Mouse (Mus musculus) thymus, postnatal 4 days (tissue): ENCODE results near the gene Exoc6b.

Experiments used
- DNase-seq: peaks from one replicate; pipeline ENCODE4 v3.0.0; 2021

Exoc6b gene

DNA sequence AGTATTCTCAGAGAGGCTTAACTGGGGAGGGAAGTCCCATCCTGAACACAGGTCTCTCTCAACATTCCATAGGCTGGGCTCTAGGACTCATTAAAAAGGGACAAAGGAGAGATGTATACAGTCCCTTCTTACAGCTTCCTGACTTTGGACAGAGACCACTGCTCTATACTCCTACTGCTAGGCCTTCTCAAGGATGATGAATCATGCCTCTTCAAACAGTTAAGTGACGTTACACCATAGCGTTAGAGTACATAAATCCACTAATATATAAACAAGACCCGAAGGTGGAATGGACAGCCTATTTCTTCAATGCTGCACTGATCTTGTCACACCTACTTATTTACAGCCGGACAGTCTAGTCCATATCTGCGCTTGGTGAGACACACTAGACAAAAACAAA lies 369.7 kb downstream of the Exoc6b start:
- no peak for DNase-seq

DNA sequence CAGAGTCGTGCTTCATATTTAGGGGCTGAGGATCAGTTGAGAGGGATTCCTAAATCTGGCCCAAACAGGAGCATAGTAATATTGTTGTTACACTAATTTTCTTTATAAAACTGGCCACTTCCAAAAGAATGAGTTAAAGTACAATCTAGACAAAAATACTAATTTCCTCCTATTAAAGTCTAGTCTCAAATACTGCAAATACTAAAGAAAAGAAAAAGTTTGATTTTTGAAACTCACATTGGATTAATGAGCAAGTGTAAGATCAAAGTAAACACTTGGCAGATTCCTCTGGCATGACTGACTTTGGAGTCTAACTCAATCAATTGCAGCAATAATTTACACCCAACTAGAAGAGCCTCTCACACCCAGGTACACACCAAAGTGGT lies 371.0 kb downstream of the Exoc6b start:
- no peak for DNase-seq

DNA sequence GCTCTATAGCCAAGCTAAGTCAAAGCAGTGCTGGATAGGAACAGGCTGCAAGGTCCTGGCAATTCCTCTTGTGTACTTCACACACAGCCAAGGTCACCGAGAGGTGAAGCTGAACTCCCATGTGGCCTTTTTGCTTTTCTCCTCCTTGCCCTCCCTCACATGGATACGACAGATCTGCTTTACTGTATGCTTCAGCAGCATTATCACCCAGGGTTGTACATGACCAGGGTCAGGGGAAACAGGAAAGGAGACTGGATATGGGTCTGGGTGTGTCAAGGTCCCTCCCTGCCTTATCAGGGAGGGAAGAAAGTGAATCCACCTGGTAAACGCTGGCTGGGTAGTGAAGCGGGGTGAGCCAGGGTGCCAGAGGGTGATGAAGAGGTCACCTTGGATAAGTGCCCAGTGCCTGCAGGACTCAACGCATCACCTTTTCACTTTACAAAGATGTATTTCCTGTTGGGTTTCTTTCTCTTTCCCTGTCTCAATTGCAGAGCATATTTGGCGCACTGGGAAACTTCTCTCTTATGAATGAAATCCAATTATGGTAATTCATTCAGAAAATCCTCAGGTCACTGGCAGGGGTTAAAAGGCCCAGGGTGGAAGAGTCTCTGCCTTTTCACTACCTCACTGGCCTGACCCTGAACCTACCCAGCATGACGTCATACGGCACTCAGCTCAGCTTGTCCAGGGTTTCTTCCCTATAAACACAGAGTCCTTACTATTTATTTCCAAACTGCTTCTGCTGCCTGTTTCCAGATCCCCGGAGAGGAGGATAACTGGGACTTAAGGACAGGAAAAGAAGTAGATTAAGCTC lies 371.6 kb downstream of the Exoc6b start:
- no peak for DNase-seq

DNA sequence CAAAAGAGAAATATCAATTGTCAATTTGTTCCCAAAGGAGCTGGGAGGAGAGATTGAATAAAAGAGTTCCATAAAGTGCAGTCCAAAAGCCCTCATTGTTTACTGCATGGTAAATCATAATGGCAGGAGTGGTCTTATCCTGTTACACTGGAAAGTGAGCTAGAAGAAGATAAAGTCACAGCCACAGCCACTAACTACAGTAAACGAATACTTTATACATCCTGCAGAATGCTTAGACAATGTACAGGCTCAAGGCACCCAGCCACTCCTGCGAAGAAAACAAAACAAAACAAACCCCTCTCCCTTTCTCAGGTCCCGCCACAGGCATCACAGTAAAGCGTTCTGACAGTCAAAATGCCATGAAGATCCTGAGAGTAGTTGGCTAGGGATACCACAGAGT lies 375.5 kb downstream of the Exoc6b start:
- no peak for DNase-seq

DNA sequence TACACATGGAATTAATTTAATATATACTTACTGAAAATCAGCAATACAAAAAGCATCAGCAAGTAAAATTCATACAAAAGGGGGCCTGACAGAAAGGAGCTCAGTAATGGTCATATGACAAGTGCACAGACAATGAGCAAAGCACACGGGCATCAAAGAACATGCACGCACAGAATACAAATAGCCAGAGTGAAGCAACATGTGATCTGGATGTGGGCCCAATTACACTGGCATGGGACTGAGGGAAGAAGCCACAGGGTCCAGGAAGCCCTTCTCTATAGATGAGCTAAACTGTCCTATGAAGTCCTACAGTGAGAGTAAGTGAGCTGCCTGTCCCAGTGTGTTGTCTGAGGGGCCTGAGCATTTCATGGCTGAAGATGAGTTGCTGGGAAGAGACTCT lies 376.1 kb downstream of the Exoc6b start:
- DNase-seq = no peak

DNA sequence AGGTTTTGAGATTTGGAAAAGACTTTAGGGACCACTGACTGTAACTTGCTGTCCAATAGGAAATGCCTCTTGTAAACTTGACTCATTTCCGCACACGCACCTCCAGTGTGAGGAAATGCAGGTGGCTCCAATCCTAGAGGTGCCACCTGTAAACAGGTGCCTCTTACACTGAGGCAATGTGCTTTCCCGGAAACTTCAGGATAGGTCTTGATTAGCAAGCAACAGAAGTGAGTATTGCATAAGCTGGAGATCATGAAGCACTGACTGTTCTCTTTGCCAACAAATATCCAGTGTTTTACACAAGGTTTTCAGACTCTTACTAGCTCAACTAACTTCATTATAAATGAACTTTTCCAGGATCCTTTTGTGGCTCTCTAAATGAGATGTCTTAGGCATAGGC lies 377.4 kb downstream of the Exoc6b start:
- DNase-seq = no peak

DNA sequence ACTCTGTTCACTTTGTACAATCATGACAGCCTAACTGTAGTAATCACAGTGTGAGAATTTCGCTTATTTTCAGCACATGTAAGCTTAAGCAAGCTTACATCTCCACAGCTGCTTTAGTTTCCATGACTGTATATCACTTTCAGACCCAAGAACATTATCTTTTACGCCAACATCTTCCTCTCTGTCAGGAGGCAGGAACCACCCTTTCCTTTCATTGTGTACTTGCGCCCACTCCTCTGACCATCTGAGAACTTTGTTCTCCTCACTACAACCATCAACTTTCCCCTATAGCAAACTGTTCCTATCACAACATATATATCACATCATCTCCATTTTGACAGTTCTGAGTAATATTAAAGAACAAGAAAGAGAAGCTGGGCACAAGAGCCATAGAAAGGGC lies 391.5 kb downstream of the Exoc6b start:
- DNase-seq = no peak

DNA sequence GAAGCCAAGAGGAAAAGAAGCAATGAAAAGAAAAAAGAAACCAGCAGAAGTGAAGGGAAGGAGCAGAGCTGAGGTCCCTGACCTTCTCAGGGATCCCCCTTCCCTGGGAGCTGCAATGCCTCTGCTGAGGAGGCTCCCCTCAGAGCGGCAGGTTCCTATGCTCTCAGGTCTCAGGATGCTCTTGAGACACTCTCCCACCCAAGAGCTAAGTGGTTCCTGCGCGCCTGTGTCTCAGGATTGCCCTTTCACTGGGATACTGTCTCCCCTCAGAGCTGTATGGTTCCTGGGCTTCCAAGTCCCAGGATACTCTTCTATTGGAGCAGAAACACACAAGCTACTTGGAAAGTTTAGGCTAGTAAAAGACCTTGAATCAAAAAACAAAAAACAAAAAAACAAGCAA lies 394.4 kb downstream of the Exoc6b start:
- DNase-seq = no peak

DNA sequence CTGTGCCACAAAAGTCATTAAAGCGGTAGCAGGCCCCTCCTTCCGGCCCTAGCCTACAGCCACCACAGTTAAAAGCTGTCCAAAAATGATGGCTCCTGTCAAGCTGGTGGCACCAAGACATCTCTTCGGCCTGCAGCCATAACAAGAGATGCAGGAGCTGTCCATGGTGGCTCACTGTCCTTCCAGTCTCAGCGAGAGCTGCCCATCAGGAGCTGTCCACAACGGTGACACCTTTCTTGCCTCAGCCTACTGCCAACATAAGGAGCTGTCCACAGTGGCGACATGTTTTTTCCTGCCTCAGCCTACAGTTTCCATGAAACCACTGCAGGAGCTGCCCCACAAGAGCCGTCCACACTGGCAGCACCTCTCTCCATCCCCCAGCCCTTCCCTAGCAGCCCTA lies 395.2 kb downstream of the Exoc6b start:
- no peak for DNase-seq

DNA sequence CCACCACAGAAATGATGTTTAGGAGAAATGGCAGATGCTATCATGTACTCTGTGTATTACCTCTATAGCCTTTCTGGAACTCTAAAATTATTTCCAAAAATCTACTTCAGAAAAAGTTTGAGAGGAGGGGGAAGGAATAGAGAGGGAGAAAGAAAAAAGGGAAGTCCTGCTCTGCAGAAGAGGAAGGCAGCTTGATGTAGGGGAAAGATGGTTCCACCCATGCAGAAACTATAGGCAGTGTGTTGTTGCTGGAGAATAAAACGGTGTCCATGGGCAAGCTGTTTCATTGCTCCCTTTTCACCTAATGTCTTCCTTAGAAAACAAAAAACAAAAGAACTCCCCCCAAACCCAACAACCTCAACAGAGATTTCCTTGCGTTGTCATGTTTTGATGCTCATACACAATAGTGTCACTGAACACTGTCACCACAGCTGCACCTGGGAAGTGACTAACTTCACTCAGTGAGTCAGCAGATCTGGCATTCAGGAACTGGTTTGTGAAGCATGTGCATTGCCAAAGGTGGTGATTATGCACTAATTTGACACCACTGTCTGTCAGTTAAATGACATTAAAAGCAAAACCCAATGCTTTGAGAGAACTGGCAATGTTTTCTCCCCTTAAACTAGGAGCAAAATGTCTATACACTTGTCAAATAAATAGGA lies 407.7 kb downstream of the Exoc6b start:
- no peak for DNase-seq

DNA sequence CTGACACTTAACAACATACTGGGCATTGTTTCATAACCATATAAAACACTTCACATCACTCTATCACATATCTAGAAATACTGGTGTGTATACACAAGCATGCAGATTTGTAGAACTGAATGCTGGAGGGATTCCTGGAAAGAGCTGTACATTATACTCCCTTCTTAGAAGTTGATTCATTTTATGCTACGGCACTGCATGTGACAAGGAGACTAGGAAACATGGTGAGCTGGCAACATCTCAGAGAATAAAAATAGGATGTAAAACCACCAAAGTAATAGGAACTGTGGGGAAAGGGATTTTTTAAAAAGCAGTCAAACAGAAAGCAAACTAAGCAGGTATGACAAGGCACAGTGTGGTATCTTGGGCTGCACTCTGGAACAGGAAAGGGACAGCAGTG lies 408.3 kb downstream of the Exoc6b start:
- no peak for DNase-seq

DNA sequence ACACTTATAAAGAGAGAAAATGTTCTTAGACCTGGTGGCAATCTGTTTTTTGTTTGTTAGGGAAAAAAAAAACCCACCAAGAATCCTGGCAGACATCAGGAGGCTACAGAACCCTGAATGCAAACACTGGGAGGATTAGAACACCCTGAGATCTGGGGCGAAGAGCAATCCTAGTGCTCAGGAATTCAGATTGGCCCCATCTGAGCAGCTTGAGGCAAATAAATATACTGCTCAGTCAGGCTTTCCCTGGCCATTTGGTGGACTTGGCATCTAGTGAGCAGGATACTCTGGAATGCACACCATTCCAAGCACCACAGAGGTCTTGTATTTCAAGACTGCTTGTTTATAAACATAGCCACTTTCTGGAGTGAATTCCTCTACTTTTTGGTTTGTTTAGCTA lies 412.2 kb downstream of the Exoc6b start:
- DNase-seq = no peak

DNA sequence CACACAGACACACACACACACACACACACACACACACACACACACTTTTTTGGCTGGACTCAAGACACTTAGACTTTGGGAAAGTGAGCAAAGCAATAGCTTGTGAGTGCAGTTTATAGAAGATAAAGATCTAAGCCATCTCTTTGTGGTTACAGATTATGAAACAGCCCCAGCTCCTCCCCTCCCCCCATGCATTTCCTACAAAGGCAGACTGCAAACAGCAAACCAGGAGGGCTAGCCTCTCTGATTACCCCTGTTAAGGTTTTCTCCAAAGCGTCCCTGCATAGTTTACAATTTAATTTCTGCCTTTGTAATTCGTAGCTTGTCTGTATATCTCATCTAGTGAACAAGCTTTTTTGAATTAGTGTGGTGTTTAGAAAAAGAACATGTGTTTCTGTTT lies 412.6 kb downstream of the Exoc6b start:
- peak; percentile 58 for DNase-seq

DNA sequence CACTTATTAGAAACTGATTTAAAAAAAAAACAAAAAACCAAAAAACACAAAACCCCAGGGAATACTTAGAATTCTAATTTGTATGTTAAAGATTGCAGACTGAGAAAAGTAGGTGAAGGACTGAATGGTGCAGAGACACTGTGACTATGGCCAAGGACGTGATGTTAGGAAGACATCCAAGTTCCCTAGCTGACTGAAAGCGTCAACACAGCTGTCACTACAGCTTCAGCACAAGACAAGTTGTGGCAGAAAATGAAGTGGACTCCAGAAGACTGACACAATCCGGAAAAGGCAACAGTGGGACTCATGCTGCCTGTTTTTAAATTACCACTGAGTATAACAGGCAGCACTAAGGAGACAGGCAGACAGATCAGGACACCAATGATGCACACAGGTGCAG lies 417.4 kb downstream of the Exoc6b start:
- no peak for DNase-seq

DNA sequence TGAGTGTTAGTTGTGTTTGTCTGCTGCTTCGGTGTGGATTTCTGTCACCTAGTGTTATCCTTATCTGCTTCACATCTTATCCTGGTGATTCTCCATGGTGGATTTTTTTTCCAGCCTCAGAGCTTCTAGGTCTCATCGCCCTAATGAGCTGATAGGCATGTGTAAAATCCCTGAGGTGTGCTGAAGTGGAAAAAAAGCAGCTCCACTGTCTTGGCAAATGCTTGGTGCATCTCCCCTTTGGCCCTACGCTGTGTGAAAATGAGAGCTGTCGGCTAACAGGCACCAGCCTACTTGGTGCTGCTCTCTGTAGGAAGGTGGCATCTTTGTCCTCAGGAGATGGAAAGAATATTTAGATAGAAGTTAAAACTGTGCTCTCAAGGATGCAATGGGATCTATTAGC lies 422.1 kb downstream of the Exoc6b start:
- DNase-seq = no peak

DNA sequence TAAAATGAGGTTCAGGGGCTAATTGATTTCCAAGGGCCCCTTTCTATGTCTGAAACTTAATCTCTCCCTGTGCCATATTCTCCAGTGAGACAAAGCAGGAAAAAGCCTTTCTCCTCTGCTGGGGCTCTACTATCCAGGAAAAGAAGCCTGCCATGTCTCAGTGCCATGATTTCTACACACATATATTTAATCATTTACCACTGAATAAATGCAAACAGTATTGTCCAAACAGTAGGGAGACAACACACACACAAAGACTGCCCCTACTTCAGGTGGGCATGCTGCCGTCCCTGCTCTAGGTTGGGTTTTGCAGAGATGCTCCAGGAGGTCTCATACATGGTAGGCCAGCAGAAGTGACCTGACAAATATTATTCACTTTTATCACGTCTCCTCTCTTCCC lies 422.6 kb downstream of the Exoc6b start:
- DNase-seq = no peak

DNA sequence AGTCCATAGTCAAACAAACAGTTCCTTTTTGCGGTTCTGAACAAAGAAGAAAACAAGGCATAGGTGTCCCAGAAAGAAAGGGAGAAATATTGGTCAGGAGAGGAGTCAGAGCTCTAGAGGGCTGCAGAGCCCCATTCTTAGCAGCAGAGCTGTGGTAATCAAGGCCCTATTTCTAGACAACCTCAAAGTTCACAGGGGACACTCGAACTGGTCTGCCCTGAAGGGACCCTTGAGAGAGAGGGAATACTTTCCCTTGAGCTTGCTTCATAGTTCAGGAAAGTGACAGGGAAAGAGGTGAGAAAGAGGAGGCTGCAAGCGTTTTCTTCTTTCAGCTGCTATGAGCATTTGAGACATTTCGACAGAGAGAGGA lies 428.3 kb downstream of the Exoc6b start:
- no peak for DNase-seq

DNA sequence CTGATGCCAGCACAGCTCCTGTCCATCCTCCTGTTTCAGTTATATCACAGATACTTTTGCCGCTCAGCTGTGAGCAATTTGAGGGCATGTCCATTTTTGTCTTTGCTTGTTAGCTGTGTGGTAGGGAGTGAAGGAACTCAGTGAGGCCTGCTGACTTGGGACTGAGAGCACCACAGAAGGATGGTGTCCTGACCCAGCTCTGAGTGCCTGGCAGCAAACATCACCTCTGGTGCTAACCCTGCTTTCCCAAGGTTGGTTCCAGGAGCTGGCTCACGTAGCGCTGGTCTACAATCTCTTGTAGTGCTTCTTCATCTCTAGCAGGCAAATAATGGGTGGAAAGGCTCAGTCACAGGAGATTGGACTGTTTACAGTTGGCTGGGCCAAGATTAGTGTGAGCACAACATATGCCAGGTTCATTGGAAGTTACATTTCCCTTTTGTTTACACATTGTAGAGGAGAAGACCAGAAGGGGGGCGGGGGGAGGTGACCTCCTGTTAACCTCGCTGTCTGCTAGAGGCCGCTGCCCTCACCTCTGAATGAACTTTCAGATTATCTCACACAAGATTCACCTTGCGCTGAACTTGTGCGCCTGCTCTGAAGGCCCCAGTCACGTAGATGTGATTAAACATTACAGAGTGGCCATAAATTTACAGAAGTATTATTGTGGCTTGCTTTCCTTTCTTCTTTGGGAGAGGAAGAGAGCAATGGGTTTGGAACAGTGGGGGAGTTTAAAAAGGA lies 428.8 kb downstream of the Exoc6b start:
- DNase-seq = no peak

DNA sequence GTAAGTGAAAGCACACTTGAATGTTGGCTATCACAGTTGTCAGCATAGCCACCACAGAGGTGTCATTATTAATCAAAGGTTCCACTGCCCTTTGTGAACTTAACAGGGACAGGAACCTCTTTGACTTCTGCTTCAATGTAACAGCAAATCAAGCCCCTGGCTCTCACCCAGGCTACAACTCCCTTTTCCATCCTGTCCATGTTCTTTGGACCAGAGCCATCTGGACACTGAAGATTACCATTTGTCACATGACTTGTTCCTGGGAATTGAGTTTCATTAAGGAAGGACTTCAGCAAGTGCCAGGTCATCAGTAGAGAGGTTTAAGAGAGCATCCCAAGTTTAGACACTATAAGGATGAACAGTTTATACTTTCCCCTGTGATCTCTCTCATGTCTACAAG lies 431.1 kb downstream of the Exoc6b start:
- no peak for DNase-seq

DNA sequence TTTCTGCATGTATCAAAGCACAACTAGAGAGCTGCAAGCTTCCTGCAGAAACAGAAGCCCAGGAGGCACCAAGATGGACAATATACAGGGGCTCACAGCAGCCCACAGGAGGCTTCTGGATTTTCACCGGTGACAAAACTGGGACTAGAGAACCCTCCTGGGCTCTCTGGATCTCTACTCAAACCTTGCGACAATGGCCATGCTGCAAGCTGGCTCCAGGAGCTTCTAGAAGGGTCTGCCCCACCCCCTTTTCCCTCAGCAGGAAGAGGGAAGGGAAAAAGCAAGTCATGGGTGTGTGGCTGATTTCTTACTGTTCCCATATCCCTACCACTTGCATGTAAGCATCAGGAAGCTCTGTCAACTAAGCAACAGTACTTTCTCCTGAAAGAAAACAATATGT lies 437.7 kb downstream of the Exoc6b start:
- DNase-seq = no peak

DNA sequence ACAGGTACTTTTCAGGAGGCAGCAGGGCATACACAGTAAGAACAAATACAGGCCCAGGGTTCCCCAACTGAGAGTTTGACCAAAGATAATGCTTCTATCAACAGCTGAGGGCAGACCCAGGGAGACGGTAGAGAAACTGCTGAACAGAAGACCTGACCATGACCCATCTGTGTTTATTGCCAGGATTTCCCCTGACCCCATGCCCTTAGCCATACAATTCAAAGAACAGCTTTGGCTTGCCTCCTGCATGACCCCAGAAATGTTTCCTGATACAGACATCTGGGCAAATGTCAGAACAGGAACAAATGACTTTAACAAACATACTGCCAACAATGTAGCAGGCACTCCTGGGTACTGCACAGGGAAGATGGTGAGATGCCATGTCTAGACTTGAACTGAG lies 439.0 kb downstream of the Exoc6b start:
- no peak for DNase-seq

DNA sequence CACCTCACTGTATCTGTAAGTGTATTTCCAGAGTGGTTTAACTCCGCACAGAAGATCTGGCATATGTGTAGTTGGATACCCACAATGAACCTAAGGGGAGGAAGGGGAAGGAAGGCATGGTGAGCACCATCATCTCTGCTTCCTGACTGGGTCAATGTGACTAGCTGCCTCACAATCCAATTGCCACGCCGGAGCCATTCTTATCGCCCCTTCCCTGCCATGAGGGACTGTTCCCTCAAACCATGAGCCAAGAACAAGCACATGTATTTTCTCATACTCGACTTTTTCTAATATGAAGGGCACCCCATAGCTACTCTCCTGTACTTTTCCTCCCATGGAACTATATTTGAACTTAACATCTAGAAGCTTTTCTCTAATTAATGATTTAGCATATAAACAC lies 440.5 kb downstream of the Exoc6b start:
- DNase-seq = no peak

DNA sequence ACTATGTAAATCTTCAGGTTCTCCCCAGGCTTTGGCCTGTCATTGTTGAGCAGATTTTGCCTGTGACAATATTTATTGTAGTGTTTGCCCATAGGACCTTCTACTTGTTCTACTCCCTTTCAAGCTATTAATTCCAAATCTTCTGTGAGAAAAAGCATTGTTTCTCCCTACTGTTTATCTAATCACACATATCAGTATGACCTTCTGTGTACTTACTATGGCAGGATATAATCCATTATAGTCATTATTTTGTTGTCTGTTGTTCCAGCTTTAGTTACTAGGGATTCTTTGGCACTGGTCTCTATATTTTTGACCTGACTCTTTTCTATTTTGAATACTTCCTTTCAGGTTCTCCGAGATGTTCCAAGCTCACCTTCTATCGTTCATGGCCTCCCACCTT lies 442.9 kb downstream of the Exoc6b start:
- no peak for DNase-seq

DNA sequence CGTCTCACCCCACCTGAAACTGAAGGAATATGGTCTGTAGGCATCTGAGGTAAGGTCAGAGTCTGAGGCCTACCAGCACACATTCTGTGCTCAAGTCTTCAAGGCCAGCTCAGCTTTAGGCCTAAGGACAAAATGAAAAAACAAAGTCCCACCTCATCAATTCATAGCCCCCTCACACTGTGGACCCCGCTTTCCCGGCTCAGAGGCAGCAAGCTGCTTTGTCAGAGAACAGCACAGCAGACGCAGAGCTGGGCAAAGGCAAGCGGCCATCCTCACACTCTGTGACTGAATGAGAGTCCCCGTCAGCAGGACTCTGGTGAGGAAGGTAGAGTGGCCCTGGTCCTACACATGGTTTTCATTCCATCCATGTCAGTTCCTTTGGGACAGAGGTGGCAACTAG lies 450.1 kb downstream of the Exoc6b start:
- no peak for DNase-seq
